Mouse (Mus musculus): ENCODE results near the gene Trrap. TPM values are rescaled to one million over a fixed set of nuclear protein-coding genes. Genes with fewer than 3 reads are reported as not detected.

Trrap gene
- 35.9 TPM for polyA plus RNA-seq (2014; fragmentation: Illumina TruSeq; extraction: RNeasy Lipid Tissue Mini Kit (QIAGEN cat#74804); ENCODE audit: low read depth, low replicate concordance)

DNA sequence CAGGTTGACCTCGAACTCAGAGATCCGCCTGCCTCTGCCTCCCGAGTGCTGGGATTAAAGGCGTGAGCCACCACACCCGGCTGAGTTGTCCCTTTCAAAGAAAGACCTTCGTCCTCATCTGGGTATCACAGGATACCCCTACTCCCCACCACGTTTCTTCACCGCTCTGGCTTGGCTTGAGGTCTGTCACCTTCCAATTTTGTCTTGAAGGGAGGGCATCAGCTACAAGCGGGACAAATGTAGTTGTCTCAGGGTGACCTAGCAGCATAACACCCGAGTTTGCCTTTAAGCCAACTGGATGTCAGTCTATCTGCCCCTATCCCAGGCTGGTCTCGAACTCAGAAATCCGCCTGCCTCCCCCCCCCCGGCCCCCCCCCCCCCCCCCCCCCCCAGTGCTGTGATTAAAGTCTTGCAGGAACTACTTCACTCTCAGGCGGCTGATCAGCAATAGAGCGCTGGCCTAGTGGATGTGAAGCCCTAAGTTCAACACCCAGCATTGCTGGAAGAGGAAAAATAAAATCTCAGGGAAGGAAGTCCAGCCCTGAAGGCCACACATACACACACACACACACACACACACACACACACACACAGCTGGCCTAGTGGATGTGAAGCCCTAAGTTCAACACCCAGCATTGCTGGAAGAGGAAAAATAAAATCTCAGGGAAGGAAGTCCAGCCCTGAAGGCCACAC lies at the start of gene Trrap:
Gene Trrap (plus strand): TSS at position 627 of the 693 bp plus-strand sequence.

DNA sequence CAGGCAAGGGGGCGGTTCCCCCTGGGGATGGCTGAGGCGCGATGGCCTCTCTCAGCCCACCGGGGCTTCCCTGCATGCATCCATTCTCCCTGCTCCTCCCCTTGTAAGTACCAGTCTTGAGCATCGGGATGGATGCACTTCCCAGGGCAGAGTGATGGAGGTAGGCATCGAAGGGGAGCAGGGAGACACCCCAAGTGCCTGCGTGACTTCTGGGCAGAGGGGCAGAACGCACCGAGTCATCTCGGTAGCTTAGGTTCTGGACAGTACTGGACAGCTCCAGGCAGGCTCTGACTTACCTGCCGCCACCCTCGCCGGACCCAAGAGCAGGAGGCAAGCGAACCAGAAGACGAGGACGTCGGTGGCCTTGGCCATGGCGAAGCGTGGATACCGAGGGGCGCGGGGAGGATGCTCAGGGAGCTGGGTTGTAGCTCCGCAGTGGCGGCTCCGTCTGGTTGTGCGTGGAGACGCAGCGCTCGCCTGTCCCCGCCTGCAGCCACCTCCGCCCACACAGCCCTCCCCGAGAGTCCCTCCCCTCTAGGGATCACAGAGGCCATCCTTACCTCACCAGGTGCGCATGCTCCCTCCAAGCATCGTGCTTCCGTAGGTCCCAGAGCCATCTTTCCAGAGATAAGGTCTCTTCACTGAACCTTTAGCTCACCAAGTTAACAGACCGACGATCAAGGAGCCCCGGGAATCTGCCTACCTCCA lies 6.2 kb upstream of the Trrap start, which contains the start of gene Tmem130:
Gene Tmem130 (minus strand): TSS at position 658 of the 708 bp plus-strand sequence.

Other genes with a start within 250 kb of the Trrap start
- not detected for gene Nptx2, start 221.8 kb upstream of the Trrap start, polyA plus RNA-seq (2014; fragmentation: Illumina TruSeq; extraction: RNeasy Lipid Tissue Mini Kit (QIAGEN cat#74804); ENCODE audit: low read depth, low replicate concordance)
- not detected for gene Tmem130, start 5.9 kb upstream of the Trrap start, polyA plus RNA-seq (2014; fragmentation: Illumina TruSeq; extraction: RNeasy Lipid Tissue Mini Kit (QIAGEN cat#74804); ENCODE audit: low read depth, low replicate concordance)
- gene Smurf1, start 198.1 kb downstream of the Trrap start, polyA plus RNA-seq (2014; fragmentation: Illumina TruSeq; extraction: RNeasy Lipid Tissue Mini Kit (QIAGEN cat#74804); ENCODE audit: low read depth, low replicate concordance) = 22.4 TPM